In genomic region chr4:53009183-53009582, GRCm38 (mm10) we compare ENCODE assay signal across 20 mouse cellular contexts. TPM values are rescaled to one million over a fixed set of nuclear protein-coding genes. Genes with fewer than 3 reads are reported as not detected.
A peak's percentile ranks its signal among the peaks of the same experiment; 100 is the strongest.
DNase-seq lines count a peak whose midpoint lies in the region; ATAC-seq and TF ChIP-seq lines count a peak whose summit lies in the region.
"Had no signal": no experiment of that assay in that cellular context is flagged by ENCODE, and none has a peak within 500 bp of the region (broad histone marks: within the 10 kb centered on the region; RNA-seq: fewer than 3 reads in every experiment).

No protein-coding gene starts in this region.

- no peak overlapping the region for H3K27ac ChIP-seq in forebrain, embryonic 14.5 days (ENCODE audit: low read depth, low read length)
- H3K27ac ChIP-seq in forebrain, embryonic 15.5 days (replicated peaks): no peak overlapping the region
- H3K27ac ChIP-seq in layer of hippocampus, adult 2 months: no peak overlapping the region
- no peak overlapping the region for H3K27ac ChIP-seq in MEL (ENCODE audit: control insufficient read depth, low read depth, low read length)
- H3K27ac ChIP-seq: embryonic facial prominence, embryonic 13.5 days; limb, embryonic 15.5 days had no signal

- WGBS in forebrain, embryonic 14.5 days: 74% methylated on average over 4 of the region's 4 CpGs
- 73% methylated on average over 4 of the region's 4 CpGs for WGBS in forebrain, embryonic 15.5 days

- no peaks in the 10 kb centered on the region for H3K4me1 ChIP-seq in forebrain, embryonic 14.5 days (ENCODE audit: control insufficient read depth, insufficient read depth, low read length)
- H3K4me1 ChIP-seq in forebrain, embryonic 15.5 days: peaks cover 6% of the 10 kb centered on the region
- peaks cover 0 to 3% of the 10 kb centered on the region in 2 experiments; a peak in 1 of 4 replicates for H3K4me1 ChIP-seq in MEL (ENCODE audit: control insufficient read depth in 1 of 2, insufficient read depth in 2 of 2, low read length in 2 of 2)

- DNase-seq in forebrain, embryonic 14.5 days (ENCODE audit: low spot score): peak; percentile 67
- DNase-seq in layer of hippocampus, adult 2 months (ENCODE audit: low spot score in 2 of 2): no peak
- DNase-seq in layer of hippocampus, adult 18-20 months (ENCODE audit: low spot score in 2 of 2): no peak
- DNase-seq in MEL (ENCODE audit: low read depth, low spot score): peak; percentile 33
- peak; percentile 14 for DNase-seq in embryo, embryonic 9.5 days (ENCODE audit: extremely low spot score)
- DNase-seq in urinary bladder, adult 18-20 months (ENCODE audit: low spot score in 2 of 2): no peak
- DNase-seq in cerebellum, postnatal 25 days: no peak
- DNase-seq: B cell, adult 2 months; cerebellum, adult 2 months; heart, postnatal 36 days; kidney, adult 8-10 months; lung, postnatal 4 days; right cerebral cortex, postnatal 4 days had no signal

- TF ChIP-seq RAD21 in MEL (IDR thresholded peaks at IDR 0.05; ENCODE audit: low read depth, low read length): peak; percentile 48

- no peak overlapping the region for H3K4me2 ChIP-seq in forebrain, embryonic 14.5 days (ENCODE audit: low read length)
- H3K4me2 ChIP-seq in forebrain, embryonic 15.5 days (replicated peaks): no peak overlapping the region
- H3K4me2 ChIP-seq: embryonic facial prominence, embryonic 13.5 days; limb, embryonic 15.5 days had no signal

- no peak overlapping the region for H3K4me3 ChIP-seq in forebrain, embryonic 14.5 days (ENCODE audit: low read depth, low read length)
- H3K4me3 ChIP-seq in forebrain, embryonic 15.5 days: no peak overlapping the region
- no peak overlapping the region for H3K4me3 ChIP-seq in layer of hippocampus, adult 2 months
- H3K4me3 ChIP-seq in MEL (ENCODE audit: control insufficient read depth in 1 of 2, insufficient read depth in 1 of 2, low read depth in 2 of 2, low read length in 2 of 2): no peak overlapping the region
- H3K4me3 ChIP-seq: embryonic facial prominence, embryonic 13.5 days; limb, embryonic 15.5 days had no signal

- no peaks in the 10 kb centered on the region for H3K27me3 ChIP-seq in forebrain, embryonic 14.5 days (replicated peaks; ENCODE audit: control insufficient read depth, insufficient read depth, low read length)
- H3K27me3 ChIP-seq in forebrain, embryonic 15.5 days: no peaks in the 10 kb centered on the region
- H3K27me3 ChIP-seq in MEL (ENCODE audit: control insufficient read depth in 1 of 2, insufficient read depth in 2 of 2, low read length in 2 of 2): no peaks in the 10 kb centered on the region; a peak in 2 of 4 replicates
- H3K27me3 ChIP-seq: embryonic facial prominence, embryonic 13.5 days; limb, embryonic 15.5 days had no signal

- no peaks in the 10 kb centered on the region for H3K36me3 ChIP-seq in forebrain, embryonic 14.5 days (ENCODE audit: control insufficient read depth, insufficient read depth, low read length)
- H3K36me3 ChIP-seq in forebrain, embryonic 15.5 days: no peaks in the 10 kb centered on the region
- no peaks in the 10 kb centered on the region; a peak in 1 of 4 replicates for H3K36me3 ChIP-seq in MEL (ENCODE audit: control insufficient read depth in 1 of 2, insufficient read depth in 2 of 2, low read length in 2 of 2)
- H3K36me3 ChIP-seq: embryonic facial prominence, embryonic 13.5 days; limb, embryonic 15.5 days had no signal

- ATAC-seq in forebrain, embryonic 14.5 days: no peak
- ATAC-seq in forebrain, embryonic 15.5 days (replicated peaks): no peak
- ATAC-seq: forebrain, embryonic 16.5 days had no signal

- TF ChIP-seq CTCF in layer of hippocampus, adult 2 months (conservative IDR thresholded peaks at IDR 0.05): peak; percentile 67
- peak in 2 of 3 experiments; percentile 7 to 37; a peak in 2 of 6 replicates for TF ChIP-seq CTCF in MEL (IDR thresholded peaks at IDR 0.05 in 2 of 3, conservative IDR thresholded peaks at IDR 0.05 in 1 of 3; ENCODE audit: control insufficient read depth in 1 of 3, insufficient read depth in 1 of 3, low read depth in 2 of 3, low read length in 3 of 3, poor library complexity in 1 of 3, severe bottlenecking in 1 of 3)

- no peak for TF ChIP-seq POLR2A in MEL (IDR thresholded peaks at IDR 0.05; ENCODE audit: control insufficient read depth in 1 of 2, insufficient read depth in 1 of 2, low read depth in 1 of 2, low read length in 2 of 2, poor library complexity in 1 of 2)

- no peak overlapping the region for H3K9ac ChIP-seq in forebrain, embryonic 14.5 days (ENCODE audit: low read length)
- no peak overlapping the region for H3K9ac ChIP-seq in forebrain, embryonic 15.5 days (replicated peaks)
- H3K9ac ChIP-seq in MEL (ENCODE audit: control insufficient read depth, low read depth, low read length, poor library complexity, severe bottlenecking): no peak overlapping the region
- H3K9ac ChIP-seq: embryonic facial prominence, embryonic 13.5 days; limb, embryonic 15.5 days had no signal

- peaks cover 2% of the 10 kb centered on the region; the same call in 1 of the 2 replicates for H3K79me2 ChIP-seq in MEL (ENCODE audit: control insufficient read depth, insufficient read depth, low read length, poor library complexity)

- H3K9me3 ChIP-seq in forebrain, embryonic 14.5 days (replicated peaks; ENCODE audit: control insufficient read depth, low read length): no peaks in the 10 kb centered on the region
- no peaks in the 10 kb centered on the region for H3K9me3 ChIP-seq in forebrain, embryonic 15.5 days
- H3K9me3 ChIP-seq in MEL (replicated peaks; ENCODE audit: insufficient read depth, low read length): no peaks in the 10 kb centered on the region
- H3K9me3 ChIP-seq: embryonic facial prominence, embryonic 13.5 days; limb, embryonic 15.5 days had no signal

- TF ChIP-seq EP300 in MEL (IDR thresholded peaks at IDR 0.05; ENCODE audit: low read depth in 1 of 2, low read length in 2 of 2): no peak

TF ChIP-seq in MEL, 35 proteins besides CTCF, POLR2A, EP300 and RAD21:
- TF ChIP-seq SIN3A (IDR thresholded peaks at IDR 0.05; ENCODE audit: low read length) (no peak), CHD1 (IDR thresholded peaks at IDR 0.05; ENCODE audit: low read depth, low read length) (no peak), SMC3 (IDR thresholded peaks at IDR 0.05; ENCODE audit: low read depth, low read length) (peak; percentile 34)

RNA-seq across cellular contexts. Expression of gene Nipsnap3b, which starts 2.5 kb away (rescaled TPM):
- polyA plus RNA-seq in forebrain, embryonic 14.5 days (2014; fragmentation: Nextera tagmentation; extraction: Ambion mirVana): 173 and 182 TPM in 2 replicates
- polyA plus RNA-seq in forebrain, embryonic 15.5 days (2015; fragmentation: Nextera tagmentation; extraction: Ambion mirVana): 141 and 152 TPM in 2 replicates
- total RNA-seq in layer of hippocampus, adult 2 months (2021): 10 to 100 TPM; 15.5 to 17.7 TPM
- total RNA-seq in layer of hippocampus, adult 18-20 months (2021): 10 to 100 TPM; 15.6 to 15.9 TPM
- total RNA-seq in MEL (2012; rRNA removed): 26.9 and 28.0 TPM in 2 replicates
- 10 to 100 TPM in 1 of 2 experiments, not detected in 1; 57.1 TPM for polyA plus RNA-seq in MEL (2012; ENCODE audit: insufficient read depth in 1 of 2, insufficient read length in 2 of 2, low read depth in 1 of 2, low replicate concordance in 2 of 2, missing spikeins in 1 of 2)

RNA-seq across cellular contexts. Expression of gene Nipsnap3a, which starts 20.1 kb away (rescaled TPM):
- polyA plus RNA-seq in forebrain, embryonic 14.5 days (2014; fragmentation: Nextera tagmentation; extraction: Ambion mirVana): not detected in 2 replicates
- not detected in 2 replicates for polyA plus RNA-seq in forebrain, embryonic 15.5 days (2015; fragmentation: Nextera tagmentation; extraction: Ambion mirVana)
- total RNA-seq in layer of hippocampus, adult 2 months (2021): not detected
- not detected for total RNA-seq in layer of hippocampus, adult 18-20 months (2021)
- not detected in 2 replicates for total RNA-seq in MEL (2012; rRNA removed)
- not detected for polyA plus RNA-seq in MEL (2012; ENCODE audit: insufficient read depth in 1 of 2, insufficient read length in 2 of 2, low read depth in 1 of 2, low replicate concordance in 2 of 2, missing spikeins in 1 of 2)
- total RNA-seq: adrenal gland, postnatal 4 days; granulocyte monocyte progenitor cell, adult 5-6 weeks; heart, postnatal 36 days; layer of hippocampus, postnatal 10 days had no signal
- polyA plus RNA-seq: cerebellum, adult 2 months; embryonic facial prominence, embryonic 13.5 days; forebrain, embryonic 16.5 days; limb, embryonic 15.5 days had no signal

RNA-seq across cellular contexts. Expression of gene Olfr270, which starts 44.8 kb away (rescaled TPM):
- not detected in 2 replicates for polyA plus RNA-seq in forebrain, embryonic 14.5 days (2014; fragmentation: Nextera tagmentation; extraction: Ambion mirVana)
- not detected in 2 replicates for polyA plus RNA-seq in forebrain, embryonic 15.5 days (2015; fragmentation: Nextera tagmentation; extraction: Ambion mirVana)
- total RNA-seq in layer of hippocampus, adult 2 months (2021): not detected
- not detected for total RNA-seq in layer of hippocampus, adult 18-20 months (2021)
- total RNA-seq in MEL (2012; rRNA removed): not detected in 2 replicates
- not detected for polyA plus RNA-seq in MEL (2012; ENCODE audit: insufficient read depth in 1 of 2, insufficient read length in 2 of 2, low read depth in 1 of 2, low replicate concordance in 2 of 2, missing spikeins in 1 of 2)
- total RNA-seq: adrenal gland, postnatal 4 days; granulocyte monocyte progenitor cell, adult 5-6 weeks; heart, postnatal 36 days; layer of hippocampus, postnatal 10 days had no signal
- polyA plus RNA-seq: cerebellum, adult 2 months; embryonic facial prominence, embryonic 13.5 days; forebrain, embryonic 16.5 days; limb, embryonic 15.5 days had no signal

Comparison
In these comparisons a context has a peak if more than half of its experiments do, and no peak if none do; other contexts are left out.
1. DNase-seq: peak in forebrain, embryonic 14.5 days (single experiment), MEL (single experiment) and embryo, embryonic 9.5 days (single experiment); none in layer of hippocampus, adult 2 months (0 of 2), layer of hippocampus, adult 18-20 months (0 of 2), urinary bladder, adult 18-20 months (0 of 2) and cerebellum, postnatal 25 days (0 of 2).